Mouse (Mus musculus) C2C12 (cell line): ENCODE measurements around the gene Crip2.

Experiments used
- CEBPB ChIP-seq: IDR thresholded peaks from one replicate; pipeline ENCODE4 v1.6.1; 2011; ENCODE audit warnings: low read depth, mild to moderate bottlenecking, control low read depth, moderate library complexity
- CTCF ChIP-seq: IDR thresholded peaks from one replicate; pipeline ENCODE4 v1.5.1; 2011; ENCODE audit not compliant: control insufficient read depth, insufficient read depth, insufficient read length

- no peak for TF ChIP-seq CTCF
- no peak for TF ChIP-seq CEBPB
Observed at GRCm38 (mm10) chr12:113150591-113150990, 10.6 kb downstream of the Crip2 start.
